Mouse (Mus musculus): ENCODE results near the gene Mia3. TPM values are rescaled to one million over a fixed set of nuclear protein-coding genes. Genes with fewer than 3 reads are reported as not detected.
"Not testable (repeated sequence)": the region's sequence is repeated elsewhere in the genome, so short reads cannot be mapped to it uniquely, and the experiment has no call there.

The Mia3 gene
- 100 to 1,000 TPM; 209 to 231 (median 215) TPM for total RNA-seq (2022)

DNA sequence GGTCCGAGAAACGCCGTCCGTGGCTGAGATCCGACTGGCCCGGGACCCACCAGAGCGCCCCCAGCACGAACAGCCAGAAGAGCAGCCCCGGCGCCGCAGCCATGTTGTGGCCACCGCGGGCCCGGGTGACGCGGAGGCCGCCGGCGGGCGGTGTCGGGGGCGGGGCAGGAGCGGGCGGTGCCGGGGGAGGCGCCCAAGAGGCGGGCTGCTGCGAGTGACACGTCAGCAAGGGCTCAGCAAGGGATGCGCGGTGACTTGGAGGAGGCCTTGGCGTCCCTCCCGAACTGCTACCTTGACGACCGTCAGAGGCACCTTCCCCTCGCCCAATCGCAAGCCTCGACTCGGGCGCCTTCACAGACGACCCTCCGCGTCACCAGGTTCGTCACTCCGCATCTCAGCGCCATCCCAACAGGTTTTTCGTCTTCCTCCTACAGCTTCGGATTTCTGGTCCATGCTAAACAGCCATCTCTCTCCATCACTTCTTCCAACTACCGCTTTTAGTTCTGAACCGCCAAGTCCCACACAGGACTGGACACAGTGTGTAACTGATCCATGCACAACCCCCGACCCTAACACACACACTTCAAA is at the start of gene Mia3:
Mia3 (minus strand) TSS at position 127 of the 588 bp plus-strand sequence.
- DNase-seq (ENCODE audit: low spot score in 2 of 2) = peak; percentile 98

DNA sequence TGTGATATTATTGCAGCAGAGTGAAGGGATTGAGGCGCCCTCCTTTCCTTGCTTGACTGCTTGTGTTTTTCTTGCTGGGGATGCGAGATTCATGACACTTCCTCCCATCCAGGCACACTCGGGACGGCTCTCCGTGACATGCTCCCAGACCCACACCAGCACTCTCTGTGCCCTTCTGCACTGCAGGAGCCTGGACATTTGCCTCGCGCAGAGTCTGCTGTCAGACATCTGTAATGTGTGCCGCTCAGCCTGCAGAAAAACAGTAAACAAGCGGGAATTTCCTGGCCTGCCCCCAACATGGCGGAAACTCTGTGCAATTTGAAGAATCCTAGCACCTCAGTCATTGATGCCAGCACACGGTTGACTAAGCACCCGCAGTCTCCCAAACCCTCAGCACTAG is 48.5 kb upstream of the Mia3 start, which contains the start of gene Hhipl2:
Hhipl2 (plus strand) TSS at position 343 of the 400 bp plus-strand sequence.
- no peak for DNase-seq (ENCODE audit: low spot score in 2 of 2)

DNA sequence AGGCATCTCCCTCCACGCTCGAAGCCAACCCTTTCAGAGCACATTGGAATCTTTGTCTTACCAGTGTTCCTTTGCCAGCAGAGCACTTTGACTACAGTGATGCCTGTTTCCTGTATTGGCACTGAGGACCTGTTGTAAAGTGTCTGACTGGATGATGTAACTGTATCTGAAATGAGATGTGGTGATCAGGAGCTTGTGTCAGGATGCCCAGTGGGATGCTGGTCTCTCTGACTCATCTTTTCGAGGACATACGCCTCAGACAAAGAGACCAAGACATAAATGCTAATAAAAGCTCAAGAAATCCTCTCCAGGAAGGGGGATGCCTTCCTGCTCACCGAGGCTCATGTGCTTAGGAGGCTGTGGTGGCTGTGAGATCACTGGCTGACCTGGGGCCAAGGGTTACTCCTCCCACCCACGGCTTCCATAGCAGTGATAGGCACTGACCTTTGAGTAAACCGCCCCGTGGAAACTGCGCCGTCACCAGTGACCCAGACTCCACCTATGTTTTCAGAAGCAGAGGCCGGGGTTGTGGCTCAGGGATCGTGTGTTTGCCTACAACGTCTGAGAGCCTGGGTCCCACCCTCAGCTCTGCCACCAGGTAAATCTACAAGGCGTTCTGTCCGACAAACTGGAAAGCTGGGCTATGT is 44.9 kb upstream of the Mia3 start:
- DNase-seq (ENCODE audit: low spot score in 2 of 2) = no peak

DNA sequence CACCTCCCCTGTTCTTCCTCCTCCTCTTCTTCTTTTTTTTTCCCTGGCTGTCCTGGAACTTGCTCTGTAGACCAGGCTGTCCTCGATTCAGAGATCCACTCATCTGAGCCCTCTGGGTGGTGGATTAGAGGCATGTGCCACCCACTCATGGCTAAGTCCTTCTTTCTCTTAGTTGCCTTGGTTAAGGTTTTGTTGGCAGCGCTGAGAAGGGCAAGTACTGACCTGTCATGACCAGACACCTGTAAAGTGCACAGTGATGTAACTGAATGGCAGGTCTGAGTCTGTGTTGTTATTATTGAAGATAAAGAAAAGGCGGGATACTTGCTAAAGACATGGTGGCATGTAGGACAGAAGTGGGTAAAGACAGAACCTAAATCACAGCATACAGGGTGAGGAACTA is 34.0 kb upstream of the Mia3 start:
- DNase-seq (ENCODE audit: low spot score in 2 of 2) = no peak

DNA sequence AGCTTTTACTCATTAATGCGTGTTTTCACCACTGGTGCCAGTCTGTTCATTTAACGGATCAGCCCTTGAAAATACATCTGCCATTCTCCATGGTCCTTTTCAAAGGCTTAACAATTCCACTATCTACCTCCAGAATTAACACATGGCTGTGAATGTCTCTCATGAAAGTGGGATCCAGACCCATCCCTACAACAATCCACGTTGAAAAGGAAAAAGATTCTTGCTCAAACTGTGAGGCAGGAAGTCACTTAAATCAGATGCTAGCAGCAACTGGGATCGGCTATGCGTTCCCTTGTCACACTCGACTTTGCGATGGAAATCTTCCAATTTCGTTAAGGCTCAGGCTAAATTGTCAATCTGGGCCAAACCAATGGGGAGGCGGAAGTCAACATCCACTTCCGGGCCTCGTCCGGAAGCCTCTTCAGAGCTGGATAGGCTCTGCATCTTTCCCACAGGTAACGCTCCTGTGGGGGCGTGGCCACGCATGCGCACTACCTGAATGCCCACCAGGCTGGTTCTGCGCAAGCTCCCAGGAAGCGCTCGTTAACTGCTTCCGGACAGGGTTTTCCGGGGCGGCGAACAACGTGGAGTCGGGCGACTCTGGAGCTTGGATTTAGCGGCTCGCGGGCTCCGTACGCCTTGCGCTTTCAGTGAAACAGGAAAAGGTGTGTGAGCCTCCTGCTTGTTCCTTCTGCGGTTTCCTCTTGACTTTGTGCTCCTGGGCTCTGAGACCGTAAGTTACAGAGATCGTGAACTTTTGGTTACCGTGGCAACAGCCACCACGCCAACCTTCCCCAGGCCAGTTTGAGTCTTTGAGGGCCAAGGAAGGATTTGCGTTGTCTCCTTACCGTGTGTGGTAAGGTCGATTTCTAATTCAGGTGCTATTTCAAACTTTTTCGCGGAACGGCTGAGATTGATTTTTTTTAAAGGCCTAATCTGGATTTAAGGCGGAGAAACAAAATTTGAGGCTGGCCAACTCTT is 19.4 kb upstream of the Mia3 start, which contains the start of gene Taf1a:
Taf1a (plus strand) TSS at position 556 of the 981 bp plus-strand sequence.
- peak; percentile 89 to 90 for DNase-seq (ENCODE audit: low spot score in 2 of 2)

DNA sequence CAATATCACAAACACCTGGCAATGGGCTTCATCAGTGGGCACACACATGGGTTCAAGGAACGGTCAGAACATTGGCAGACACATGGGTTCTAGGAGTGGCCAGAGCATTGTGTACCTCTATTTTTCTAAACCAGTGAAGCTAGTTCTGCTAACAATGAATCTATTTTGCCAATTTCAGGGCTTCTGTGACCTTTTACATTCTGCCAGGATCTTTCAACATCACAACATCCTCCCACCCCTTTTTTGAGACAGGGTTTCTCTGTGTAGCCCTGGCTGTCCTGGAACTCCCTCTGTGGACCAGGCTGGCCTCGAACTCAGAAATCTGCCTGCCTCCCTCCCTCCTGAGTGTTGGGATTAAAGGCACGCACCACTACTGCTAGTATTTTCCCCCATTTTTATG is 18.1 kb upstream of the Mia3 start:
- DNase-seq (ENCODE audit: low spot score in 2 of 2) = not testable (repeated sequence)

DNA sequence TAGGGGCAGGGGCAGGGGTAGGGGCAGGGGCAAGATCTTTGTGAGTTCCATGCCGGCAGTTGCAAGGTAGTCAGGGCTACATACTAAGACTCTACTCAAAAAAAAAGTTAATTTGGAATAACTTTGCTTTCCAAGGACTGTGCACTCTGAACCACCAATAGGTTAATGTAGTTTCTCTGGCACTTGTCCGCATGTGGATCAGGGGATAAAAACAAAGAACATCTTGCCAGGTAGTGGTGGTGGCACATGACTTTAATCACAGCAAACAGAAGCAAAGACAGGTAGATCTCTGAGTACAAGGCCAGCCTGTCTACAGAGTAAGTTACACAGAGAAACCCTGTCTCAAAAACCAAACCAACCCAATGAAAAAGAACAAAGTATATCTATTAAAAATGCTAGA is 13.3 kb upstream of the Mia3 start:
- DNase-seq (ENCODE audit: low spot score in 2 of 2) = no peak

DNA sequence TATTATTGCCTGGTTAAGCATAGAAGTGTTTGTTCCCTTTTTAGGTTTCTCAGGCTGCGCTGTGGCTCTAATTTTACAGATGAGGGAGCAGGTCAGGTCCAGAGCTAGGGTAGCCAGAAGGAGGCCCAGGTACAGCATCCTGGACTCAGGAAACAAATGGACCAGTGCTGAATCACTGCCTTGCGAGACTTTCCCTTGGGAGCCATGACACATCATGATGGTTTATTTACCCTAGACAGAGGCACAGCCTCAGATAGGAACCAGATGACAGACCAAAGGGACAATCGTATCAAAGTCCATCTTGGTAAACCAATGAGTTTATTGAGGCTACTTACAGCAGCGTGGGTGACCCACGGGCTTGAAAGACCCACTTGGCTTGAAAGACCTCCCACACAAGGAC is 12.5 kb upstream of the Mia3 start:
- DNase-seq (ENCODE audit: low spot score in 2 of 2) = no peak

DNA sequence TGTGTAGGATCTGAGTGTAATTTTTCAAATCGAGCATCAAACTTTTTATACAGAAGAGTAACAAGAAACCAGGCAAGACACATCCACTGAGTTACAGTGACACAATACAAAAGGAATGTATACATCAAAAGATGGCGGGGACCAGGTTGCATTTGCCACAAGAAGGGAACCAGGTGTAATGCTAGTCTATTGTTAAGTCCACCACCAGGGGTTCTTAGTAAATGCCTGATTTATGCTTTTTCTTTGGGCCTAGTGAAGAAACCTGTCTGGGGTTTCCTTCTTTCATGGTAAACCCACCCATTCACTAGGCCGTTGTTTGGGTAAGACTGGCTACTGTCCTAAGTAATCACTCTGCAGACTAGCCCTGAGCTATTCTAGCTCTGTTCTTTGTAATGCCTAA is 10.0 kb upstream of the Mia3 start:
- DNase-seq (ENCODE audit: low spot score in 2 of 2) = not testable (repeated sequence)

DNA sequence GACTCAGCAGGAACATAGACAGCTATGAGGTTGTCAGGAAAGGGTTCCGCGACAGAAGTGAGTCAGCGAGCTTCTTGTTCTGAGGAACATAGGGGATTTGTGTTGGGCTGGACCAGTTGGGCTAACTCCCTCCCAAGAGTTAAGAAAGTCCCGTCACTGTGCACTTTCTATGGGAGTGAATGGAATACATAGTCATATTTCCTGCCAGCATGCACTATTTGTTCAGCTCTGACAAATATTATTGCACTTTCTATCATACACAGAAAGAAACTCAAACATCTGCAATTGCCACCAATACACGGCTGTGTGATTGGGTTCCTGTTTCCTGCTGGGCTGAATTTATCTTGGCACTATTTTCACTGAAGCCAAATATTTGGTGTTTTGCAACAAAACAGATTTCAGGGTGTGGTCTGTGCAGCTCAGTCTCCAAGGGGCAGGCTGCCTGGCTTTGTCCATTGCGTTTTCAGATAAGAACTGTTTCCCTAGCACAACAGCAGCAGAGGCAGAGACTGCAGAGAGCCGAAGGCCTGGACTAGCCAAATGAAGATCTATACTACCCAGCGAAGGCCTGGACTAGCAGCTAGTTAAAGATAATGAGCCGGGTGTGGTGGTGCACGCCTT is 9.1 kb upstream of the Mia3 start:
- DNase-seq (ENCODE audit: low spot score in 2 of 2) = no peak

DNA sequence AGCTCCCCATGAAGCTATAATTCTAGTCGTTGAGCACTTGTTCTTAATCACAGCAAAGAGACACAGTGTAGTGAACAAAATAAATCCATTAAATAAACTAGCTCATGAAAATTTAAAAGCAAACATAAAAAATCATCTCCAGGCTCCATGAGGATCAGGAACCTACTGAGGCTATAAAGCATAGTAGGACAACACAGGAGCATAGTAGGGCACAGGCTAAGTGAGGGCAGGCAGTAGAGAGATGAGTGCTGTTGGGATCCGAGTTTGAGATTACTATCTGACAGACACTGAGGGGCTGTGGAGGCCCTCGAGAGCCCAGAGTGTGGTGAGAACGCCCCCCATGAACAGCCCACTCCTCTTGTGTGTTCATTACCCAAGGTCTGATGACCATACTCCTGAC is 7.7 kb upstream of the Mia3 start:
- DNase-seq (ENCODE audit: low spot score in 2 of 2) = no peak

DNA sequence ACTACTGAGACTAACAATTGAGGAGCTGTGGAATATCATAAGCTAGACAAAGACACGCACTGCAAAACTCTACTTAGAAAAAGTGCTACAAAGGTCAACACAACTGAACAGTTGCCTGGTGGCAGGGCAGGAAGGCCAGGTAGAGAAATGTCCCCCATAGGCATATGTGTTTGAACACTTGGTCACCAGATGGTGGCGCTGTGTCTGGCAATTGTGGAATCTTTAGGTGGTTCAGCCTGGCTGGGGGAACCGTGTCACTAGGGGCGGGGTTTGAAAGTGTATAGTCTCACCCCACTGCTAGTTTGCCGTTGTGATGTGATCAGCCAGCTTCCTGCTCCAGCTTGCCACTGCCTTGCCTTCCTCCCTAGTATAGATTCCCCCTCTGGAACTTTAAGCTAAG is 5.4 kb upstream of the Mia3 start:
- no peak for DNase-seq (ENCODE audit: low spot score in 2 of 2)

DNA sequence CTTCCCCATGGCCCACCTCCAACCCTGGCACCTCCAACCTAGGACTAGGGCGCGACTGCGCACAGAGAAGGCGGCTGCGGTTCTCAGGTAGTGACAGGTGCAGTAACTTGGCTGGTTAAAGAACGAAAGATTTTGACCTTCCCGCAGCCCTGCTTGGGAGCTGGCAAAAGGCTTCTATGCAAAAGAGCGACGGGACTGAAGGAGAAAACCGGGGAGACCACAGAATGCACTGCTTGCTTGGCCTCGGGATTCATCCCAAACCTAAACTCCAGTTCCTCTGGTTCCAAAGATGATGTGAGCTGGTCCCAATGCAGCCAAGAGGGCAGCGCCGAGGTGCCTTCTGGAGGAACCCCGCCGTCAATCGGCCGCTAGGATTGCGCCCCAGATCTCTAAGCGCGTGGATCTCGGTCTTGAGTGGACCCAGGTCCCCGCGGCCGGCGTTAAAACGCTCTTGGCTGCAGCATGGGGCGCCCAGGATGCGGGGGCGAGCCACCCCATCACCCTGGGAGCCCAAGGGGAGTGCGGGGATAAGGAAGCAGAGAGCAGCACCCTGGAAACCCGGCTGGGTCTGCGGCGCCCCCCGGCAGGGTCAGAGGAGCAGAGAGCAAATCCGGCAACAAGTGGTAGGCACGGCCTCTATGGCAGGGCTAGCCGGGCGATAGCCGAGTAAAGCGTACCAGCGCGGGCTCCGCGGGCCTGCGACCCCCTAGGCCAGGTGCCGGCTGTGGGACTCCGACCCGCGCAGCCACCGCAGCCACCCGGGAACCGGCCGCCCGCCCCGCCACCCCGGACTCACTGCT is 552 bp downstream of the Mia3 start:
- peak in 1 of 2 experiments; percentile 18 for DNase-seq (ENCODE audit: low spot score in 2 of 2)

DNA sequence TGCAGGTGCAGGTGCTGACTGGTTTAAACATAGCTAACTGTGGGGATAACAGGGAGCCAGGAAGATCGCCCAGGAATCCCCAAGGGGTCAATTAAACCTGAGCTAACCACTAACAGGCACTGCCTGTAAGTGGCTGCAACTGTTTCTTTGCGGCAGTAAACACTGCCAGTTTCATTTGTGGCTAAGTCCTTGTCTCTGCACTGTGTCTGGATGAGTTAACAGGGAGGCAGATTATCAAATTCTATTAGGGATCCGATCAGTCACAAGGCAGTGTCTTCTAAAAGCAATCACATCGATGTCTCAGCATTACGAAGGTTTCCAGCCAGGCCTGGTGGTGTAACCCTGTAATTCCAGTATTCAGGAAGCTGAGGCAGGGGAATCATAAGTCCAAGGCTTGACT is 3.0 kb downstream of the Mia3 start:
- no peak for DNase-seq (ENCODE audit: low spot score in 2 of 2)

DNA sequence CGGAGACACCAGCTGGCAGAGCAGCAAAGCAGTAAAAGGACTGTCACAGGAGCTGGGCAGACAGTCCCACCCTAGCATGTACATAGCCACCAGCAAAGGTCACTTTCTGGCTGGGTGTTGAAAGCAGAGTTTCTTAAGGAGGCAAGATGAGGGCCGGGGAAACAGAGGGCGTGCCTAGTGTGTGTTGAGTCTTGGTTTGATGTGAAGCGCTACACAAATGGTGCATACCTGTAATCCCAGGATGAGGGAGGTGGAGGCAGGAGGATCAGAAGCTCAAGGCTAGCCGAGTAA is 5.8 kb downstream of the Mia3 start:
- no peak for DNase-seq (ENCODE audit: low spot score in 2 of 2)

DNA sequence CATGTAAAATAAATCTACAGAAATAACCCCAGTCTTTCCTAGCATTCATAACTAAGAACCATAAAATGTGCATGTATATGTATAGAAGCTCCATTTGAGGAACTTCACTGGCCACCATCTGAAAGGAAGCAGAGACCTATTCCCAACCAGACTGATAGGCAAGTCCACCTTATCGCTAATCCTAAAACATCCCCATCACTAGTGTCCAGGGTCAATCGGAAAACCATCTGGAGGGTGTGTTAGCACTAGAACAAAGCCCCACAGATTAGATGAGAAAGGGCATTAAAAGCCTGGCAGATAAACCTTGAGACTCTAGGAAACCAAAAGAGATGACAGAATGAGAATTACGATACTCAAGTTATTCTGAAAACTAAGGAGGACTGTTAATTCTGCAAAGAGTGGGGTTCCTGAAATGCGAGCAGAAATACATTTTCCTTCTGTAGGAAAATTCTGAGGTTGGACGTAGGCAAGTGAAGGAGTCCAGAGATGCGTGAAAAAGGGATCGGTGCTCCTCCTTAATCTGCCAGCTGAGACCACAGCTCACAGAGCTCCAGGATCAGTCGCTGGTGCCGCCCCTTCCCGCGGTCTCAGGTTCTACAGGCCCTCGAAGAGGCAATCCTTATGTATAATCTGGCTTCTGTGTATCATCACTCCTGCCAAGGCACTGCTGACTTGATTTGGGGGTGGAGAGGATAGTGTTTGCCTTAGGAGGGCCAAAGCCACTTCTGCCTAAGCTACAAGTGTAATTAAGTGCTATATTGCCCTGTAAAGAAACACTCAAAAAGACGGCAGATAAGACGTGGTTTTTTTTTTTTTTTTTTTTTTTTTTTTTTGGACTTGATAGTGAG is 6.4 kb downstream of the Mia3 start:
- no peak for DNase-seq (ENCODE audit: low spot score in 2 of 2)

DNA sequence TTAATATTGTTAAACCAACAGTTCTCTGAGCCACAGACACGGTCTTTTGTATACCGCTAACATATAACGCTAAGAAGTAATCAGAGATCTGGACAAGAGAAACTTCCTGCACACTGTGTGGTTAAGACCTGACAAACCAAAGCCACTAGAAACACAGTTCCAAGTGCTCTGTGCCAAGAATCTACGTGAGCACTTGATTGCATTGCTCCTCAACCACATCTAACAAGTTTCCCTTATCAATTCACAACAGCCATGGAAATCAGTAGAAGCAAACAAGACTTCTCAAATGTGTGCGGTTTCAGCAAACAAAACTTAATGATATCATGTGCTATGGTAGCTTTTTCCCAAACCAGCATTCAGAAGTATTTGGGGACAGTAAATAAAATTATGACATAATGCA is 7.1 kb downstream of the Mia3 start:
- no peak for DNase-seq (ENCODE audit: low spot score in 2 of 2)

DNA sequence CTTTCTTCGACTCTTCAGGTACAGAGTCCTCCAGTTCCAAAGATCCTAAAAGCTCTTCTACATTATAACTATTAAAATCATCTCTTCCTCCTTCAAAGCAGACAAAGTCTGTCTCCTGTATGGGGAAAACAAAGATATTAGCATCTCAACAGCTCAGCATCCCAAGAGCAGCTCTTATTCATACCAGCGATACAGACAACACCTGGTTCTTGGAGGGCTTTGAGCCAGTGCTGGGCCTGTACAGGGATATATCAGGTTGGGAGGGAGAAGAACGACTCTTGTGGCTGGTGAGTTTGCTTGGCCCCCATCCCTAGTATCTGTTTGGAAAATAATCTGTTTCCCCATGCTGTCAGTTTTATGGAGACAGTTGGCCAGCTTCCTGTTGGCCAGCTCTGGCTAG is 10.5 kb downstream of the Mia3 start:
- no peak for DNase-seq (ENCODE audit: low spot score in 2 of 2)

DNA sequence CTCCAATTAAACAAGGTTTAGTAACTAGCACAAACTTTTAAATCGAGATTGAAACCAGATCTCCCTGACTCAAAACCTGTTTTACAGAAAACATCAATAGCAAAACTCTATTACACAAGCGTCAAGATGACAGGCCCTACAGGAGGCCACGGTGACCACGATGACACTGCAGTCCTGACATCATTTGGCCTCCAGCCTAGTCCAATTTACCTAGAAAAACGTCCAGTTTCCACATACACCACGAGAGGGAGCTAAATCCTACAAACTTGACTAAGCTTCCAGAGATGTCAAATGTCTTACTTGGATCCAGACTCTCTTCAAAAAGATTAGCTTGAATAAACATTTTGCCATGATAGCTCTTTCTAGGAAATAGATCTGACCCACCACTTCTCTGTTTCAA is 19.5 kb downstream of the Mia3 start:
- DNase-seq (ENCODE audit: low spot score in 2 of 2) = peak in 1 of 2 experiments; percentile 49

DNA sequence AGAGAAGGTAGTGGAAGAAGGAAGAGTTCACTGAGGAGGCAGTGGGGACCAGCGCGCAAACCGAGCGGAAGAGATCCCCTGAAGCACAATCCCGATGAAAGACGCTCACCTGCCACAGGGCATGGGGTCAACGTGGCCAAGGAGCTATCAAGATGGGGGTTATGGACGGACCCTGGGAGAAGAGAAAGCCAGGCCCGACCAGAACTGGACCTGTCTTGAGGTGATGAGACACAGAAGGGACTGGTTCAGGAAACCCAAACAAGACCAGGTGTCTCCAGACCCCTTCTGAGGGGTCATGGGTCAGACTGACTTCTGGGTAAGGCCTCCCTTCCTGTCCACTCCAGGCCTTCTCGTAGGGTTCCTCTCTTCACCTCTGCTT is 23.5 kb downstream of the Mia3 start:
- no peak for DNase-seq (ENCODE audit: low spot score in 2 of 2)

All from layer of hippocampus, adult 8-10 months (tissue).